19 mouse cellular contexts compared by ENCODE assay signal in genomic region chr7:134680161-134680560, GRCm38 (mm10). TPM values are rescaled to one million over a fixed set of nuclear protein-coding genes. Genes with fewer than 3 reads are reported as not detected.
DNase-seq lines count a peak whose midpoint lies in the region; ATAC-seq lines count a peak whose summit lies in the region.
"Had no signal": no experiment of that assay in that cellular context is flagged by ENCODE, and none has a peak within 500 bp of the region (broad histone marks: within the 10 kb centered on the region; RNA-seq: fewer than 3 reads in every experiment).

No protein-coding gene starts in this region.

- no peaks in the 10 kb centered on the region for H3K27me3 ChIP-seq in heart, embryonic 10.5 days (ENCODE audit: insufficient read depth, poor library complexity, severe bottlenecking)
- no peaks in the 10 kb centered on the region for H3K27me3 ChIP-seq in kidney, embryonic 14.5 days (ENCODE audit: control insufficient read depth, insufficient read depth, low read length)
- H3K27me3 ChIP-seq in midbrain, embryonic 10.5 days (ENCODE audit: low read depth, poor library complexity, severe bottlenecking), result no peaks in the 10 kb centered on the region
- H3K27me3 ChIP-seq in midbrain, embryonic 11.5 days (ENCODE audit: control insufficient read depth, insufficient read depth, low read length), result no peaks in the 10 kb centered on the region
- H3K27me3 ChIP-seq in stomach, embryonic 16.5 days (ENCODE audit: control insufficient read depth, insufficient read depth, low read length), result no peaks in the 10 kb centered on the region
- H3K27me3 ChIP-seq: embryonic facial prominence, embryonic 15.5 days; hindbrain, embryonic 15.5 days; liver, embryonic 15.5 days; midbrain, embryonic 15.5 days; Patski had no signal

- H3K9ac ChIP-seq in kidney, embryonic 14.5 days (ENCODE audit: low read depth, low read length), result no peak overlapping the region; the same call in 1 of the 2 replicates
- no peak overlapping the region for H3K9ac ChIP-seq in midbrain, embryonic 11.5 days (ENCODE audit: low read length)
- H3K9ac ChIP-seq in stomach, embryonic 16.5 days (ENCODE audit: low read length), result no peak overlapping the region
- H3K9ac ChIP-seq: embryonic facial prominence, embryonic 15.5 days; hindbrain, embryonic 15.5 days; liver, embryonic 15.5 days; midbrain, embryonic 15.5 days had no signal

- no peak overlapping the region for H3K4me3 ChIP-seq in heart, embryonic 10.5 days
- no peak overlapping the region for H3K4me3 ChIP-seq in kidney, embryonic 14.5 days (ENCODE audit: low read length)
- no peak overlapping the region for H3K4me3 ChIP-seq in midbrain, embryonic 10.5 days
- no peak overlapping the region for H3K4me3 ChIP-seq in midbrain, embryonic 11.5 days (ENCODE audit: low read depth, low read length)
- no peak overlapping the region for H3K4me3 ChIP-seq in stomach, embryonic 16.5 days (replicated peaks; ENCODE audit: low read length)
- H3K4me3 ChIP-seq: embryonic facial prominence, embryonic 15.5 days; forebrain, embryonic 10.5 days; hindbrain, embryonic 15.5 days; liver, embryonic 15.5 days; midbrain, embryonic 15.5 days had no signal

- no peak for DNase-seq in heart, embryonic 10.5 days (ENCODE audit: low spot score)
- DNase-seq in heart, postnatal 10 days, result no peak
- no peak for DNase-seq in kidney, adult 11 months
- DNase-seq in midbrain, embryonic 10.5 days (ENCODE audit: low spot score), result no peak
- no peak for DNase-seq in midbrain, embryonic 11.5 days (ENCODE audit: low spot score, missing footprints)
- DNase-seq in adipocyte (ENCODE audit: low spot score), result no peak
- DNase-seq: cerebellum, postnatal 10 days; embryo, embryonic 11 days; gastrocnemius, postnatal 10 days; kidney, adult 8-10 months; thymus, postnatal 14 days had no signal

- H3K27ac ChIP-seq in heart, embryonic 10.5 days, result 0 out of 2 replicates have a peak overlapping the region, but pooled peaks have one; percentile 0
- H3K27ac ChIP-seq in kidney, embryonic 14.5 days (ENCODE audit: low read depth, low read length), result peak overlapping the region; percentile 77; the same call in 1 of the 2 replicates
- peak overlapping the region; percentile 69; the same call in 1 of the 2 replicates for H3K27ac ChIP-seq in midbrain, embryonic 10.5 days (replicated peaks)
- H3K27ac ChIP-seq in midbrain, embryonic 11.5 days (ENCODE audit: low read depth, low read length), result no peak overlapping the region
- peak overlapping the region; percentile 71 for H3K27ac ChIP-seq in stomach, embryonic 16.5 days (ENCODE audit: low read length)
- H3K27ac ChIP-seq: hindbrain, embryonic 15.5 days; liver, embryonic 15.5 days; midbrain, embryonic 15.5 days had no signal

- H3K36me3 ChIP-seq in heart, embryonic 10.5 days, result peaks cover 10% of the 10 kb centered on the region; the same call in 1 of the 2 replicates
- no peaks in the 10 kb centered on the region for H3K36me3 ChIP-seq in kidney, embryonic 14.5 days (ENCODE audit: control insufficient read depth, insufficient read depth, low read length)
- H3K36me3 ChIP-seq in midbrain, embryonic 10.5 days, result no peaks in the 10 kb centered on the region
- H3K36me3 ChIP-seq in midbrain, embryonic 11.5 days (ENCODE audit: control insufficient read depth, insufficient read depth, low read length), result no peaks in the 10 kb centered on the region
- H3K36me3 ChIP-seq in stomach, embryonic 16.5 days (ENCODE audit: control insufficient read depth, insufficient read depth, low read length), result no peaks in the 10 kb centered on the region
- H3K36me3 ChIP-seq: embryonic facial prominence, embryonic 15.5 days; forebrain, embryonic 10.5 days; hindbrain, embryonic 15.5 days; liver, embryonic 15.5 days; midbrain, embryonic 15.5 days had no signal

- 72% methylated on average over 2 of the region's 2 CpGs for WGBS in heart, embryonic 10.5 days
- 71% methylated on average over 2 of the region's 2 CpGs for WGBS in kidney, embryonic 14.5 days
- WGBS in midbrain, embryonic 10.5 days, result 73% methylated on average over 2 of the region's 2 CpGs
- WGBS in midbrain, embryonic 11.5 days, result 81% methylated on average over 2 of the region's 2 CpGs
- 65% methylated on average over 2 of the region's 2 CpGs for WGBS in stomach, embryonic 16.5 days

- peaks cover 37% of the 10 kb centered on the region for H3K4me1 ChIP-seq in heart, embryonic 10.5 days
- peaks cover 40% of the 10 kb centered on the region for H3K4me1 ChIP-seq in kidney, embryonic 14.5 days (ENCODE audit: control insufficient read depth, insufficient read depth, low read length)
- peaks cover 36% of the 10 kb centered on the region for H3K4me1 ChIP-seq in midbrain, embryonic 10.5 days
- H3K4me1 ChIP-seq in midbrain, embryonic 11.5 days (ENCODE audit: control insufficient read depth, insufficient read depth, low read length), result peaks cover 6% of the 10 kb centered on the region
- H3K4me1 ChIP-seq in stomach, embryonic 16.5 days (ENCODE audit: control insufficient read depth, insufficient read depth, low read length), result peaks cover 36% of the 10 kb centered on the region
- H3K4me1 ChIP-seq: liver, embryonic 15.5 days had no signal

- intact Hi-C loops in heart, postnatal 10 days (cut with DNase I), result no loop called here

- no peak overlapping the region for H3K4me2 ChIP-seq in kidney, embryonic 14.5 days (replicated peaks; ENCODE audit: low read depth, low read length)
- no peak overlapping the region for H3K4me2 ChIP-seq in midbrain, embryonic 11.5 days
- no peak overlapping the region for H3K4me2 ChIP-seq in stomach, embryonic 16.5 days (ENCODE audit: low read depth, low read length)
- H3K4me2 ChIP-seq: embryonic facial prominence, embryonic 15.5 days; hindbrain, embryonic 15.5 days; liver, embryonic 15.5 days; midbrain, embryonic 15.5 days had no signal

- no peak for ATAC-seq in kidney, embryonic 14.5 days (ENCODE audit: low FRiP score, low TSS enrichment)
- no peak for ATAC-seq in midbrain, embryonic 11.5 days (ENCODE audit: low FRiP score)
- ATAC-seq in stomach, embryonic 16.5 days (ENCODE audit: insufficient read depth, low FRiP score), result no peak
- ATAC-seq: midbrain, embryonic 15.5 days; Patski had no signal

- no peaks in the 10 kb centered on the region for H3K9me3 ChIP-seq in heart, embryonic 10.5 days
- H3K9me3 ChIP-seq in kidney, embryonic 14.5 days (ENCODE audit: control insufficient read depth, low read length), result no peaks in the 10 kb centered on the region
- H3K9me3 ChIP-seq in midbrain, embryonic 10.5 days (replicated peaks), result no peaks in the 10 kb centered on the region
- H3K9me3 ChIP-seq in midbrain, embryonic 11.5 days (ENCODE audit: control insufficient read depth, low read length), result no peaks in the 10 kb centered on the region
- H3K9me3 ChIP-seq in stomach, embryonic 16.5 days (replicated peaks; ENCODE audit: control insufficient read depth, low read length), result no peaks in the 10 kb centered on the region
- H3K9me3 ChIP-seq: embryonic facial prominence, embryonic 15.5 days; forebrain, embryonic 10.5 days; hindbrain, embryonic 15.5 days; liver, embryonic 15.5 days; midbrain, embryonic 15.5 days had no signal

RNA-seq across cellular contexts. Expression of gene Dock1, which starts 9.7 kb away (rescaled TPM):
- polyA plus RNA-seq in heart, embryonic 10.5 days (2016; fragmentation: Nextera tagmentation; extraction: Ambion mirVana), result 24.7 and 25.6 TPM in 2 replicates
- 10 to 100 TPM; 46.8 to 47.5 TPM for total RNA-seq in heart, postnatal 10 days (2021)
- 32.0 and 60.6 TPM in 2 replicates for polyA plus RNA-seq in kidney, embryonic 14.5 days (2014; fragmentation: Nextera tagmentation; extraction: Ambion mirVana)
- 20.1 and 20.2 TPM in 2 replicates for polyA plus RNA-seq in midbrain, embryonic 10.5 days (2016; fragmentation: Nextera tagmentation; extraction: Ambion mirVana)
- polyA plus RNA-seq in midbrain, embryonic 11.5 days (2014; fragmentation: Nextera tagmentation; extraction: Ambion mirVana), result 17.6 and 18.3 TPM in 2 replicates
- polyA plus RNA-seq in stomach, embryonic 16.5 days (2015; fragmentation: Nextera tagmentation; extraction: Ambion mirVana), result 31.3 and 32.2 TPM in 2 replicates
